Mouse (Mus musculus) brain, embryonic 14.5 days (tissue): ENCODE data around the gene Hpdl. TPM values are rescaled to one million over a fixed set of nuclear protein-coding genes. Genes with fewer than 3 reads are reported as not detected.
"Not testable (repeated sequence)": the region's sequence is repeated elsewhere in the genome, so short reads cannot be mapped to it uniquely, and the experiment has no call there.

Experiments
- DNase-seq: peaks from one replicate; pipeline ENCODE4 v3.0.0-alpha.2; 2011; ENCODE audit warnings: low read depth
- CTCF ChIP-seq: fragments of 200-500 bp; IDR thresholded peaks from 2 replicates; pipeline ENCODE4 v1.5.1; 2012; ENCODE audit warnings: inconsistent platforms, mild to moderate bottlenecking, moderate library complexity, borderline replicate concordance; ENCODE audit not compliant: insufficient read depth, insufficient read length; ENCODE audit errors: extremely low read depth
- POLR2A ChIP-seq: fragments of 200-500 bp; IDR thresholded peaks from 2 replicates; pipeline ENCODE4 v1.6.1; 2012; ENCODE audit warnings: mild to moderate bottlenecking, inconsistent platforms, borderline replicate concordance; ENCODE audit not compliant: poor library complexity, insufficient read depth, insufficient read length, severe bottlenecking; ENCODE audit errors: extremely low read depth
- polyA plus RNA-seq: library from polyadenylated mRNA; depleted of rRNA; stranded (reverse); fragments of >200 nt; gene quantifications from 2 replicates; pipeline ENCODE4 v1.2.3, GENCODE M21; 2012; rRNA removed

Hpdl gene
- 0.34 and 0.64 TPM in 2 replicates for polyA plus RNA-seq

GRCm38 (mm10) chr4:116821694-116822016 lies at the start of gene Hpdl:
Gene Hpdl (minus strand): TSS chr4:116821707.
- TF ChIP-seq CTCF (no peak), POLR2A (no peak)
- no peak for DNase-seq

GRCm38 (mm10) chr4:116869898-116870297 lies 48.4 kb upstream of the Hpdl start:
- TF ChIP-seq POLR2A (no peak), CTCF (no peak)
- DNase-seq = no peak

GRCm38 (mm10) chr4:116862023-116862422 lies 40.5 kb upstream of the Hpdl start:
- TF ChIP-seq CTCF (no peak), POLR2A (no peak)
- no peak for DNase-seq

- DNase-seq = no peak
- TF ChIP-seq POLR2A (no peak), CTCF (no peak)
Observed at GRCm38 (mm10) chr4:116859711-116860110, 38.2 kb upstream of the Hpdl start.

- DNase-seq = peak; percentile 79
- TF ChIP-seq POLR2A = no peak
- TF ChIP-seq CTCF = no peak
Observed at GRCm38 (mm10) chr4:116857203-116857602, 35.7 kb upstream of the Hpdl start.

- DNase-seq = peak; percentile 45
- TF ChIP-seq POLR2A (no peak), CTCF (no peak)
Observed at GRCm38 (mm10) chr4:116854286-116854685, 32.8 kb upstream of the Hpdl start.

GRCm38 (mm10) chr4:116849901-116850300 lies 28.4 kb upstream of the Hpdl start:
- no peak for DNase-seq
- TF ChIP-seq POLR2A (no peak), CTCF (no peak)

- TF ChIP-seq POLR2A (no peak), CTCF (no peak)
- no peak for DNase-seq
Observed at GRCm38 (mm10) chr4:116844324-116844723, 22.8 kb upstream of the Hpdl start.

- no peak for DNase-seq
- no peak for TF ChIP-seq CTCF
- TF ChIP-seq POLR2A = no peak
Observed at GRCm38 (mm10) chr4:116840841-116841240, 19.3 kb upstream of the Hpdl start.

GRCm38 (mm10) chr4:116840096-116840495 lies 18.6 kb upstream of the Hpdl start:
- DNase-seq = not testable (repeated sequence)

- TF ChIP-seq POLR2A (no peak), CTCF (no peak)
- DNase-seq = no peak
Observed at GRCm38 (mm10) chr4:116838999-116839398, 17.5 kb upstream of the Hpdl start.

- TF ChIP-seq CTCF = no peak
- no peak for TF ChIP-seq POLR2A
- no peak for DNase-seq
Observed at GRCm38 (mm10) chr4:116830070-116830368, 8.5 kb upstream of the Hpdl start.

GRCm38 (mm10) chr4:116829364-116830069 lies 8.0 kb upstream of the Hpdl start:
- TF ChIP-seq POLR2A = no peak
- TF ChIP-seq CTCF = no peak
- peak; percentile 79 for DNase-seq

GRCm38 (mm10) chr4:116827819-116828218 lies 6.3 kb upstream of the Hpdl start:
- TF ChIP-seq POLR2A (no peak), CTCF (peak; percentile 76; the same call in 1 of the 2 replicates)

More at GRCm38 (mm10) chr4:116827819-116828218, 6.3 kb upstream of the Hpdl start:
- DNase-seq = peak; percentile 89
